Mouse (Mus musculus): ENCODE results near the gene Ep300.
"Not testable (repeated sequence)": the region's sequence is repeated elsewhere in the genome, so short reads cannot be mapped to it uniquely, and the experiment has no call there.

The Ep300 gene

DNA sequence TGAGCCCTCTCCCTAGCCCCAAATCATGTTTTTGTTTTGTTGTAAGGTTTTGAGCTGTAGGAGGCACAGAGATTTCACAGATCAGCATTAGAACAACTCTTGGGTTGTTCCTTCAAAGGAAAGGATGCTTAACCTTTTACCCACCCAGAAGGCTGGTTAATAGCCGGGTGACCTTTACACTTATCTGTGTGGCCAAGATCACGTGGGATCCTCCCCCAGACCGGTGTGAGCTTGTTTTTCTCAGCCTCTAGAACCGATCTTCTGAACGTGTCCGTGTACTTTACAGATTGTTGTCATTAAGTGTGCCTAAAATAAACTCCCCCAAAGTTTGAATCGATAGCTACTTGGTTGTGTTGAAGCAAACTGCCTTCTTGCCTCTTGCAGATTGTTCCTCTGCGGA lies 115.5 kb downstream of the Ep300 start:
- DNase-seq (ENCODE audit: inconsistent ontology term): no peak

DNA sequence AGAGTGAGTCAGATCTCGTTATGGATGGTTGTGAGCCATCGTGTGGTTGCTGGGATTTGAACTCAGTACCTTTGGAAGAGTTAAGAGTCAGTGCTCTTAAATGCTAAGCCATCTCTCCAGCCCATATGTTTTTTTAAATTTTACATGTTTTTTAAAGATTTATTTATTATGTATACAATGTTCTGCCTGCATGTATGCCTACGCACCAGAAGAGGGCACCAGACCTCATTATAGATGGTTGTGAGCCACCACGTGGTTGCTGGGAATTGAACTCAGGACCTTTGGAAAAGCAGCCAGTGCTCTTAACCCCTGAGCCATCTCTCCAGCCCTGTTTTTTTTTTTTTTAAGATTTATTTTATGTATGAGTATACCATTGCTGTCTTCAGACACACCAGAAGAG lies 116.2 kb downstream of the Ep300 start:
- DNase-seq (ENCODE audit: inconsistent ontology term): not testable (repeated sequence)

All from Muller cell, postnatal 12 days (primary cell).